Mouse (Mus musculus): Measurements from ENCODE around the gene Rere. TPM values are rescaled to one million over a fixed set of nuclear protein-coding genes. Genes with fewer than 3 reads are reported as not detected.

Gene Rere
- polyA plus RNA-seq, 1 experiment from 2014 or later: 23.7 TPM

- 58% methylated on average over 4 of the region's 4 CpGs for WGBS
- Histone ChIP-seq H3K9ac (no peak overlapping the region), H3K4me3 (replicated peaks) (no peak overlapping the region), H3K9me3 (no peaks in the 10 kb centered on the region), H3K4me2 (no peak overlapping the region), H3K36me3 (no peaks in the 10 kb centered on the region), H3K27ac (no peak overlapping the region), H3K4me1 (no peaks in the 10 kb centered on the region), H3K27me3 (replicated peaks) (no peaks in the 10 kb centered on the region)
- no peak for ATAC-seq (ENCODE audit: insufficient read depth, low FRiP score, low read depth)
Measured at GRCm38 (mm10) chr4:150327476-150327875, 46.0 kb downstream of the Rere start.

- Histone ChIP-seq H3K9ac (no peak overlapping the region), H3K27ac (no peak overlapping the region), H3K4me3 (replicated peaks) (no peak overlapping the region), H3K27me3 (replicated peaks) (no peaks in the 10 kb centered on the region), H3K36me3 (no peaks in the 10 kb centered on the region), H3K4me1 (no peaks in the 10 kb centered on the region), H3K9me3 (no peaks in the 10 kb centered on the region), H3K4me2 (no peak overlapping the region)
- no peak for ATAC-seq (ENCODE audit: insufficient read depth, low FRiP score, low read depth)
- 79% methylated on average over 4 of the region's 4 CpGs for WGBS
Measured at GRCm38 (mm10) chr4:150333927-150334682, 52.7 kb downstream of the Rere start.

GRCm38 (mm10) chr4:150337260-150337659, 55.8 kb downstream of the Rere start:
- Histone ChIP-seq H3K27ac (no peak overlapping the region), H3K4me1 (no peaks in the 10 kb centered on the region), H3K9me3 (no peaks in the 10 kb centered on the region), H3K36me3 (no peaks in the 10 kb centered on the region), H3K9ac (no peak overlapping the region), H3K4me2 (no peak overlapping the region), H3K27me3 (replicated peaks) (no peaks in the 10 kb centered on the region), H3K4me3 (replicated peaks) (no peak overlapping the region)
- WGBS: 93% methylated on average over 1 of the region's 1 CpGs
- ATAC-seq (ENCODE audit: insufficient read depth, low FRiP score, low read depth): no peak

- H3K27ac ChIP-seq: no peak overlapping the region
- H3K4me3 ChIP-seq (replicated peaks): no peak overlapping the region
- WGBS: 60% methylated on average over 8 of the region's 8 CpGs
- H3K4me2 ChIP-seq: no peak overlapping the region
- no peaks in the 10 kb centered on the region for H3K4me1 ChIP-seq
- no peak for ATAC-seq (ENCODE audit: insufficient read depth, low FRiP score, low read depth)
- no peak overlapping the region for H3K9ac ChIP-seq
- no peaks in the 10 kb centered on the region for H3K36me3 ChIP-seq
- H3K9me3 ChIP-seq: no peaks in the 10 kb centered on the region
- no peaks in the 10 kb centered on the region for H3K27me3 ChIP-seq (replicated peaks)
Measured at GRCm38 (mm10) chr4:150338906-150339650, 57.6 kb downstream of the Rere start.

GRCm38 (mm10) chr4:150340796-150341525, 59.5 kb downstream of the Rere start:
- H3K27ac ChIP-seq: no peak overlapping the region
- no peaks in the 10 kb centered on the region for H3K27me3 ChIP-seq (replicated peaks)
- 81% methylated on average over 6 of the region's 6 CpGs for WGBS
- no peak for ATAC-seq (ENCODE audit: insufficient read depth, low FRiP score, low read depth)
- no peak overlapping the region for H3K9ac ChIP-seq
- no peaks in the 10 kb centered on the region for H3K9me3 ChIP-seq
- H3K4me1 ChIP-seq: no peaks in the 10 kb centered on the region; the same call in 1 of the 2 replicates
- no peaks in the 10 kb centered on the region for H3K36me3 ChIP-seq
- H3K4me3 ChIP-seq (replicated peaks): no peak overlapping the region
- H3K4me2 ChIP-seq: no peak overlapping the region

- WGBS: 68% methylated on average over 3 of the region's 3 CpGs
- H3K4me3 ChIP-seq (replicated peaks): no peak overlapping the region
- ATAC-seq (ENCODE audit: insufficient read depth, low FRiP score, low read depth): no peak
- H3K9ac ChIP-seq: no peak overlapping the region
- H3K27ac ChIP-seq: no peak overlapping the region
- H3K36me3 ChIP-seq: no peaks in the 10 kb centered on the region
- H3K9me3 ChIP-seq: no peaks in the 10 kb centered on the region
- no peaks in the 10 kb centered on the region for H3K27me3 ChIP-seq (replicated peaks)
- H3K4me2 ChIP-seq: no peak overlapping the region
- peaks cover 11% of the 10 kb centered on the region for H3K4me1 ChIP-seq
Measured at GRCm38 (mm10) chr4:150344526-150344925, 63.1 kb downstream of the Rere start.

- WGBS: 37% methylated on average over 4 of the region's 4 CpGs
- Histone ChIP-seq H3K4me1 (peaks cover 20% of the 10 kb centered on the region), H3K4me3 (replicated peaks) (no peak overlapping the region), H3K9ac (no peak overlapping the region), H3K27me3 (replicated peaks) (no peaks in the 10 kb centered on the region), H3K4me2 (no peak overlapping the region), H3K36me3 (no peaks in the 10 kb centered on the region), H3K9me3 (no peaks in the 10 kb centered on the region), H3K27ac (peak overlapping the region; percentile 40; the same call in 1 of the 2 replicates)
- ATAC-seq (ENCODE audit: insufficient read depth, low FRiP score, low read depth): no peak
Measured at GRCm38 (mm10) chr4:150346651-150347386, 65.4 kb downstream of the Rere start.

- no peaks in the 10 kb centered on the region for H3K27me3 ChIP-seq (replicated peaks)
- H3K27ac ChIP-seq: no peak overlapping the region
- H3K9me3 ChIP-seq: no peaks in the 10 kb centered on the region
- H3K9ac ChIP-seq: no peak overlapping the region
- H3K4me3 ChIP-seq (replicated peaks): no peak overlapping the region
- ATAC-seq (ENCODE audit: insufficient read depth, low FRiP score, low read depth): no peak
- peaks cover 20% of the 10 kb centered on the region for H3K4me1 ChIP-seq
- H3K4me2 ChIP-seq: no peak overlapping the region
- 15% methylated on average over 2 of the region's 2 CpGs for WGBS
- H3K36me3 ChIP-seq: no peaks in the 10 kb centered on the region
Measured at GRCm38 (mm10) chr4:150347387-150347672, 65.9 kb downstream of the Rere start.

- no peak for ATAC-seq (ENCODE audit: insufficient read depth, low FRiP score, low read depth)
- H3K36me3 ChIP-seq: no peaks in the 10 kb centered on the region
- H3K4me3 ChIP-seq (replicated peaks): no peak overlapping the region
- H3K9me3 ChIP-seq: no peaks in the 10 kb centered on the region
- no peak overlapping the region for H3K27ac ChIP-seq
- 42% methylated on average over 6 of the region's 6 CpGs for WGBS
- H3K27me3 ChIP-seq (replicated peaks): no peaks in the 10 kb centered on the region
- H3K4me2 ChIP-seq: no peak overlapping the region
- H3K9ac ChIP-seq: no peak overlapping the region
- H3K4me1 ChIP-seq: peaks cover 20% of the 10 kb centered on the region
Measured at GRCm38 (mm10) chr4:150349680-150350101, 68.2 kb downstream of the Rere start.

GRCm38 (mm10) chr4:150351419-150352075, 70.1 kb downstream of the Rere start:
- WGBS: 41% methylated on average over 7 of the region's 7 CpGs
- Histone ChIP-seq H3K27ac (no peak overlapping the region), H3K4me3 (replicated peaks) (no peak overlapping the region), H3K4me2 (no peak overlapping the region), H3K9ac (no peak overlapping the region), H3K36me3 (no peaks in the 10 kb centered on the region), H3K27me3 (replicated peaks) (no peaks in the 10 kb centered on the region), H3K4me1 (peaks cover 19% of the 10 kb centered on the region), H3K9me3 (no peaks in the 10 kb centered on the region)
- no peak for ATAC-seq (ENCODE audit: insufficient read depth, low FRiP score, low read depth)

GRCm38 (mm10) chr4:150352736-150353135, 71.3 kb downstream of the Rere start:
- 82% methylated on average over 2 of the region's 2 CpGs for WGBS

More at GRCm38 (mm10) chr4:150352736-150353135, 71.3 kb downstream of the Rere start:
- Histone ChIP-seq H3K4me1 (peaks cover 14% of the 10 kb centered on the region; the same call in 1 of the 2 replicates), H3K27me3 (replicated peaks) (no peaks in the 10 kb centered on the region), H3K27ac (no peak overlapping the region), H3K4me2 (no peak overlapping the region), H3K36me3 (no peaks in the 10 kb centered on the region), H3K9ac (no peak overlapping the region), H3K9me3 (no peaks in the 10 kb centered on the region), H3K4me3 (replicated peaks) (no peak overlapping the region)
- no peak for ATAC-seq (ENCODE audit: insufficient read depth, low FRiP score, low read depth)

All from stomach, embryonic 15.5 days (tissue).